Mouse (Mus musculus) midbrain, embryonic 11.5 days (tissue): ENCODE measurements around the gene Pfkfb4. TPM values are rescaled to one million over a fixed set of nuclear protein-coding genes. Genes with fewer than 3 reads are reported as not detected.
A peak's percentile ranks its signal among the peaks of the same experiment; 100 is the strongest.

Source experiments
- ATAC-seq: fragments of 200-750 bp; cut with Nextera tagmentation; 2 replicates; pipeline ENCODE4 v1.8.0; 2017; ENCODE audit warnings: moderate TSS enrichment, moderate library complexity; ENCODE audit not compliant: low FRiP score
- DNase-seq: peaks from one replicate; pipeline ENCODE4 v3.0.0; 2015; ENCODE audit warnings: low spot score; ENCODE audit errors: missing footprints
- H3K27ac ChIP-seq: fragments of 300-500 bp; sonication (generic); 2 replicates; pipeline ENCODE4 v1.5.1; 2014; ENCODE audit warnings: low read depth, low read length
- H3K27me3 ChIP-seq: fragments of 300-500 bp; sonication (generic); 2 replicates; pipeline ENCODE4 v1.6.1; 2014; ENCODE audit warnings: mild to moderate bottlenecking, low read length, moderate library complexity, mixed read lengths; ENCODE audit not compliant: control insufficient read depth, insufficient read depth
- H3K36me3 ChIP-seq: fragments of 300-500 bp; sonication (generic); 2 replicates; pipeline ENCODE4 v1.6.1; 2014; ENCODE audit warnings: mild to moderate bottlenecking, low read length, moderate library complexity, mixed read lengths; ENCODE audit not compliant: control insufficient read depth, insufficient read depth
- H3K4me1 ChIP-seq: fragments of 300-500 bp; sonication (generic); 2 replicates; pipeline ENCODE4 v1.6.1; 2014; ENCODE audit warnings: low read length; ENCODE audit not compliant: control insufficient read depth, insufficient read depth
- H3K4me2 ChIP-seq: fragments of 300-500 bp; sonication (generic); 2 replicates; pipeline ENCODE4 v1.6.1; 2014; ENCODE audit warnings: mild to moderate bottlenecking, moderate library complexity
- H3K4me3 ChIP-seq: fragments of 300-500 bp; sonication (generic); 2 replicates; pipeline ENCODE4 v1.5.1; 2014; ENCODE audit warnings: low read depth, low read length
- H3K9ac ChIP-seq: fragments of 300-500 bp; sonication (generic); 2 replicates; pipeline ENCODE4 v1.6.1; 2014; ENCODE audit warnings: low read length
- H3K9me3 ChIP-seq: fragments of 300-500 bp; sonication (generic); 2 replicates; pipeline ENCODE4 v1.6.1; 2016; ENCODE audit warnings: low read length; ENCODE audit not compliant: control insufficient read depth
- WGBS: fragments of 180-500 bp; shearing (Covaris S2); extraction: QIAGEN DNeasy Blood & Tissue Kit; methylation state at CpG from one replicate; pipeline ENCODE4 v1.1.7; 2014; 5-methylcytosine and 5-hydroxymethylcytosine counted together
- polyA plus RNA-seq: library from polyadenylated mRNA; unstranded; fragments of >200 nt; fragmentation: Nextera tagmentation; extraction: Ambion mirVana; gene quantifications from 2 replicates; pipeline ENCODE4 v1.2.1, GENCODE M21; 2014

Pfkfb4 gene
- polyA plus RNA-seq, 1 experiment from 2014 or later, result 10.5 TPM

DNA sequence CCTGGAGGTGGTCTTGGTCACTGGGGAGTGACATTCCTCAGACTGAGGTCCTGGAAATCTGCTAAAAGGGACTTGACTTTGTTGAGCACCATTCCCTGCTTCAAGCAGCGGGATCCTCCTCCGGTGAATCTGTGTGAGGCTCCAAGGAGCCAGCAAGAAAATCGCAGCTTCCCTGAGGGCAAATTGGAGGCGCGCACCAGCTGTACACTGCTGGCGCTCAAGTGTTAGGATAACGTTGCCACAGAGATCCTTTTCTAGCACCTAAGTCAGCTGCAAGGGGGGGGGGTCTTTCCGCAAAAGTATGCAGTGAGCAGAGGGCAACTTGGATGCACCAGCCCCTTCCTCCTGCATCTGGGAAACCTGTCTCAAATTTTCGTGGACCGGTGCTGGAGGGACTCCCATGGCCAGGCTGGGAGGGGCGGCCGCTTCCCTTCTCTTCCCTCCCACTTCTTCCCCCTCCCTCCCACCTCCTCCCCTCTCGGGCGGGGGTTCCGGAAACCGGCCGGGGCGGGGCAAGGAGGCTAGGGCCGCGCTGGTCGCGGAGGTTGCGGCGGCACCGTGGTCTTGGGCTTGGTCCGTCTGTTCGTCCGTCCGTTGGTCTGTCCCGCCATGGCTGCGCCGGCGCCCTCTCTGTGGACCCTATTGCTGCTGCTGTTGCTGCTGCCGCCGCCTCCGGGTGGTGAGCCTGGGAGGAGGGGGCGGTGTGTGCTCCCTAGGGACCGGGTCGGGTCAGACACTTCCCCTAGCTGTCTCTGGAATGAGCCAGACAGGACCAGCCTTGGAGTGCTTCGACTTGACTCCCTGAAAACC lies 46.7 kb downstream of the Pfkfb4 start, which contains the start of gene Shisa5:
Shisa5 (plus strand) TSS at position 480 of the 810 bp plus-strand sequence.
- Histone ChIP-seq H3K36me3 (no peaks in the 10 kb centered on the region), H3K9ac (peak within 1 kb of the TSS; percentile 72), H3K9me3 (no peaks in the 10 kb centered on the region), H3K27me3 (no peaks in the 10 kb centered on the region), H3K4me1 (peaks cover 3% of the 10 kb centered on the region; the same call in 1 of the 2 replicates), H3K27ac (no peak within 1 kb of the TSS), H3K4me3 (peak within 1 kb of the TSS; percentile 55), H3K4me2 (peak within 1 kb of the TSS; percentile 82)
- 0% methylated on average over 34 of the region's 40 CpGs for WGBS
- DNase-seq, result peak; percentile 95
- peak; percentile 87 for ATAC-seq

DNA sequence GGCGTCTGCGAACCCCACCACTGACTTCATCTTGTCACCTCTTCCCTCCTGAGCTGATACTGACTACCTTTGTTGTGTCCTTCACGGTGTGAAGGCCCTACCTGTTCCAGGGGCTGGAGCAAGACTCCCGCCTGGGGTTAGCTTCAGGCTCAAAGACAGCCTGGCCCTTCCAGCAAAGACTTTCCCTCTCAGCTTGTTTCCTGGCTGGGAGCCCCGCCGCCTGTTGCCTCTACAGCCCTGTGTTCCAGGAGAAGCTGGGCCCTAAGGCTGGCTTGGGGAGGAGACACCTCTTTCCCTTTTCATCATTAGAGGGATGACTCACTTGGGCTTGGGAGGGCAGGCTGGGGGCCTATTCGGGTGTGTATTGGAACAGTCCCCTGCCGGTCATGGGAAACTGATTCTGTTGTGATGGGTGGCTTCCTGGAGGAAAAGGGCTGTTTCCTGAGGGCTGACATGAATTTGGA lies 47.4 kb downstream of the Pfkfb4 start:
- H3K4me1 ChIP-seq, result peaks cover 3% of the 10 kb centered on the region; the same call in 1 of the 2 replicates
- peak overlapping the region; percentile 72 for H3K9ac ChIP-seq
- H3K9me3 ChIP-seq, result no peaks in the 10 kb centered on the region
- no peak for DNase-seq
- WGBS, result 23% methylated on average over 8 of the region's 8 CpGs
- peak overlapping the region; percentile 55 for H3K4me3 ChIP-seq
- H3K36me3 ChIP-seq, result no peaks in the 10 kb centered on the region
- no peak overlapping the region for H3K27ac ChIP-seq
- no peaks in the 10 kb centered on the region for H3K27me3 ChIP-seq
- 0 out of 2 replicates have a peak, but pooled peaks have one; percentile 6 for ATAC-seq
- peak overlapping the region; percentile 82 for H3K4me2 ChIP-seq

DNA sequence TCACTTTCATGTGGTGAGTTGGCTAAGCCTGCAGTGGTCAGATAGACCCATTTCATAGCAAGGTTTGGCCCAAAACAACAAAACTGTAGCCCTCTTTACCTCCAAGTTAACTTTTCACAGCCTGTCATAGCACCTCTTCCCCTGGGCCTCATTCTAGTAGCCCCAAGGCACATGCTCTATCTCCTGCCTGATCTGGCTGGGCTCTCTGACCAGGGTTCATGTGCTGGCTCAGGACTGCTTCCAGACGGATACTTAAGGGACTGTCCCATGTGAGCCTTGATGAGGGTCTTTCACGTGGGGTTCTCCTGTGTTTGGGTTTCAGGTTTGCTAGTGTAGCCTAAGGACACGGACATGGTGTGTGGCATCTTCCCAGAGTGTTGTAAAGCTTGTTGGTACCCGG lies 48.1 kb downstream of the Pfkfb4 start:
- no peak for ATAC-seq
- no peaks in the 10 kb centered on the region for H3K36me3 ChIP-seq
- H3K27me3 ChIP-seq, result no peaks in the 10 kb centered on the region
- no peak overlapping the region for H3K4me2 ChIP-seq
- peaks cover 3% of the 10 kb centered on the region; the same call in 1 of the 2 replicates for H3K4me1 ChIP-seq
- no peak overlapping the region for H3K9ac ChIP-seq
- no peak overlapping the region for H3K4me3 ChIP-seq
- H3K27ac ChIP-seq, result no peak overlapping the region
- WGBS, result 86% methylated on average over 4 of the region's 4 CpGs
- no peaks in the 10 kb centered on the region for H3K9me3 ChIP-seq
- DNase-seq, result no peak

DNA sequence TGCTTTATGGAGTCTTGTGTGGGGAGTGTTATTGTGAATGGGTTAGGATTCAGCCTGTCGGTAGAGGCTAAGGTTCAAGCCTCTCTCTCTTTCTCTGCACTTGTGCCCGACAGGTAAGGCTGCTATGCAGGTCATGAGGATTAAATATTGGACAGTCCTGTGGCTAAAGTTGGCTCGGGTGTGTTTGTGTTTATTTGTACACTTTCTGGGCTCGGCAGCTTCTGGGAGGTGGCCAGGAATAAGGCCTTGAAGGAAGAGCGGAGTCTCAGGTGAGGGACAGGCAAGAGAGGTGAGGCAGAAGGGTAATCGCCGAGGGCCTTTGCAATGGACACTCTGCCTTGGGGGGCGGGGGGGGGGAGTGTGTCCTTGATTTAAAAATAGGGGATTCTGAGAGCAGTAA lies 48.6 kb downstream of the Pfkfb4 start:
- WGBS, result 78% methylated on average over 8 of the region's 8 CpGs

DNA sequence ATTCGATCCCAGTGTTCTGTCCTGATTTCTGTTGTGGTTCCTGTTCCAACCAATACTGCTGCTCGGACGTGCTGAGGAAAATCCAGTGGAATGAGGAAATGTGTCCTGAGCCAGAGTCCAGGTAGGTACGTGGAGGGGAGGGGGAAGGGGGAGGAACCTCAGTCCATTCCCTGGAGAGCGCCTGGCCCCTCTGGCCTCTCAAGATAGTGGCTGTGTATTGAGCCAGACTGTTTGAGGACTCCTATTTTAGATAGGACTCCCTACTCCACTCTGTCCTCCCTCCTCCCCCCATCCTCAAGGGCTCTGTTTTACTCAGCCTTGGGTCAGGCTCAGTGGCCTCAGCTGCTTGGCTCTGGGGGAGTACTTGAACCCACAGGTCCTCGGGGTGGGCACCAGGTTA lies 49.3 kb downstream of the Pfkfb4 start:
- H3K4me1 ChIP-seq, result peaks cover 3% of the 10 kb centered on the region; the same call in 1 of the 2 replicates
- no peak overlapping the region for H3K27ac ChIP-seq
- no peak for ATAC-seq
- H3K4me3 ChIP-seq, result no peak overlapping the region
- H3K36me3 ChIP-seq, result no peaks in the 10 kb centered on the region
- DNase-seq, result no peak
- no peaks in the 10 kb centered on the region for H3K9me3 ChIP-seq
- no peak overlapping the region for H3K9ac ChIP-seq
- H3K4me2 ChIP-seq, result no peak overlapping the region
- WGBS, result 75% methylated on average over 6 of the region's 6 CpGs
- H3K27me3 ChIP-seq, result no peaks in the 10 kb centered on the region

More for the DNA sequence above, 48.6 kb downstream of the Pfkfb4 start:
- H3K9ac ChIP-seq, result no peak overlapping the region
- H3K4me1 ChIP-seq, result peaks cover 3% of the 10 kb centered on the region; the same call in 1 of the 2 replicates
- no peaks in the 10 kb centered on the region for H3K9me3 ChIP-seq
- no peak overlapping the region for H3K4me3 ChIP-seq
- ATAC-seq (no peak), DNase-seq (no peak)
- no peak overlapping the region for H3K4me2 ChIP-seq
- H3K27me3 ChIP-seq, result no peaks in the 10 kb centered on the region
- no peak overlapping the region for H3K27ac ChIP-seq
- H3K36me3 ChIP-seq, result no peaks in the 10 kb centered on the region

DNA sequence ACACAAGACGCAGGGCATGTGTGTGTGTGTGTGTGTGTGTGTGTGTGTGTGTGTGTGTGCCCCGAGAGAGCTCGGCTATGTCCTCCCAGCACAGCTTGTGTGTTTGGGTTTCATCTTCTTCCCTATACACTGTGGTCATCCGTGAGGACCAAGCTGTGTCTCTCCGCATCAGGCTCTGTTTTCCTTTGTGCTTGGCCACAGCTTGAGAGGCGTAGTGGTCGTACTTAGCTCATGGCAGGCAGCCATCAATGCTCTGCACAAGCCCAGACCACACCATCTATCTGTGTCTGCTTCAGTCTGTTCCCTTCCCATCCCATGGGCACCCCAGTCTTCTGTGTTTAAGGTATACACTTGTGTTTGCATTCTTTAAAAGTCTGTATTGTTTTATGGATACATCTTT lies 49.8 kb downstream of the Pfkfb4 start:
- H3K4me2 ChIP-seq, result no peak overlapping the region
- H3K9me3 ChIP-seq, result no peaks in the 10 kb centered on the region
- no peak overlapping the region for H3K27ac ChIP-seq
- ATAC-seq (no peak), DNase-seq (no peak)
- H3K9ac ChIP-seq, result no peak overlapping the region
- H3K36me3 ChIP-seq, result no peaks in the 10 kb centered on the region
- no peak overlapping the region for H3K4me3 ChIP-seq
- WGBS, result 84% methylated on average over 7 of the region's 7 CpGs
- peaks cover 3% of the 10 kb centered on the region; the same call in 1 of the 2 replicates for H3K4me1 ChIP-seq
- no peaks in the 10 kb centered on the region for H3K27me3 ChIP-seq

DNA sequence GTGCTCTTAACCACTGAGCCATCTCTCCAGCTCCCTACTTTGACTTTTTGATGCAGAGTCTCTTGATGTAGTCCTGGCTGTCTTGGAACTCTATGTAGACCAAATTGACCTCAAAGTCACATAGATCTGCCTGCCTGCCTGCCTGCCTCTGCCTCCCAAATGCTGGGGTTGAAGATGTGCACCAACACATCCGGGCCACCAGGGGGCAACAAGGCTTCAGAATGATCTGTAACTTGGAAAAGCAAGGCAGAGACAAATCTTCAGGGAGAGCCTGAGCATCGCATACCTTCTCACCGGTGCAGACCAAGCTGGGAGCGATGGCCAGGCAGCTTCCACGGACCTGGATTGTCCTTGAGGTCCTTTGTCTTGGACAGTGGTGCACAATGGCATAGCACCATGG lies 54.7 kb downstream of the Pfkfb4 start:
- WGBS, result 38% methylated on average over 5 of the region's 5 CpGs
- Histone ChIP-seq H3K9me3 (no peaks in the 10 kb centered on the region), H3K4me3 (no peak overlapping the region), H3K36me3 (no peaks in the 10 kb centered on the region), H3K4me1 (no peaks in the 10 kb centered on the region), H3K4me2 (no peak overlapping the region), H3K27ac (no peak overlapping the region), H3K9ac (no peak overlapping the region), H3K27me3 (no peaks in the 10 kb centered on the region)
- ATAC-seq (0 out of 2 replicates have a peak, but pooled peaks have one; percentile 35), DNase-seq (peak; percentile 91)

DNA sequence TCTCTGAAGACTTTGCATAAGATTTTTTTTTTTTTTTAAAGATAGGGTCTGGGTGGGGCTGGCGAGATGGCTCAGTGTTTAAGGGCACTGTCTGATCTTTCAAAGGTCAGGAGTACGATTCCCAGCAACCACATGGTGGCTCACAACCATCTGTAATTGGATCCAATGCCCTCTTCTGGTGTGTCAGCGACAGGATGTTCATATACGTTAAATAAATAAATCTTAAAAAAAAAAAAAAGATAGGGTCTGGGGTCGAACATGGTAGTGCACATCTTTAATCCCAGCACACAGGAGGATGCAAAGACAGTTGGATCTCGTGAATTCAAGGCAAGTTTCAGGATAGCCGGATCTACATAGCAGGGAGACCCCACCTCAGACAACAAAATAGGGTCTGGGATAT lies 57.7 kb downstream of the Pfkfb4 start:
- WGBS, result 86% methylated on average over 7 of the region's 7 CpGs
- Histone ChIP-seq H3K27me3 (no peaks in the 10 kb centered on the region), H3K9ac (no peak overlapping the region), H3K27ac (no peak overlapping the region), H3K4me3 (no peak overlapping the region), H3K36me3 (no peaks in the 10 kb centered on the region), H3K4me2 (no peak overlapping the region), H3K9me3 (no peaks in the 10 kb centered on the region), H3K4me1 (no peaks in the 10 kb centered on the region)
- no peak for DNase-seq
- ATAC-seq, result no peak

DNA sequence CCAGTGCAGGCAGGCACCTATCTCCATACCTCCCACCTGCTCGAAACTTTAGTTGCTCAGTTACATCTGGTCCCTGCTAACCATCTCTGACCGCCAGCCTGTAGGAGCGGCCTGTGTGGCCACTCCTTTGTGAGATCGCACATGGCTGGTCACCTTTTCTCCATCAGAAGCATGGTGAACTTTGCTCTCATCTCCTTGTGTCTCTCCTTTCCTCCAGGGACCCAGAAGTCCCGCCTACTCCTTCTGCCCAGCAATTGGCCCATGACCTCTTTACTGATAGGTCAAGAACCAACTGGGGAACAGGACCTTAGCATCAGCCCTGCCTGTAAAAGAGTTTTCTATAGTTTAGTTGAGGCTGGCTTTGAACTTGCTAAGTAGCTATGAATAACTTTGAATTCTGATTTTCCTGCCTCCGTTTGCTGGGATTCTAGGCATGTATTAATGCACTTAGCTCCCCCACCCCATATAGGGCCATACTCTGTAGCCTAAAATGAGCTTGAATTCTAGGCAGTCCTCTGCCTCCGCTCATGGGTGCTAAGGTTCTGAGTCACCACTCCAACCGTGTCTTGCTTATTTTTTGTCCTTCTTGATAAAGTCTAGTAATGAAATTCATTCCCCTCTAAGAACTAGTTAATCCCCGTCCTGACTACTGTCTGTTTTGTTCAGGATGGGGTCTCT lies 58.6 kb downstream of the Pfkfb4 start:
- DNase-seq (peak; percentile 21), ATAC-seq (no peak)
- no peak overlapping the region for H3K9ac ChIP-seq
- no peaks in the 10 kb centered on the region for H3K27me3 ChIP-seq
- no peak overlapping the region for H3K4me3 ChIP-seq
- no peaks in the 10 kb centered on the region for H3K9me3 ChIP-seq
- H3K27ac ChIP-seq, result no peak overlapping the region
- 0 out of 2 replicates have a peak, but pooled peaks cover 3% of the 10 kb centered on the region for H3K4me1 ChIP-seq
- 81% methylated on average over 9 of the region's 9 CpGs for WGBS
- H3K4me2 ChIP-seq, result no peak overlapping the region
- no peaks in the 10 kb centered on the region for H3K36me3 ChIP-seq
